Mouse (Mus musculus): ENCODE data around the gene Boc. TPM values are rescaled to one million over a fixed set of nuclear protein-coding genes. Genes with fewer than 3 reads are reported as not detected.

The Boc gene
- polyA plus RNA-seq, 1 experiment = 14.3 TPM

- no peaks in the 10 kb centered on the region for H3K4me1 ChIP-seq (ENCODE audit: control insufficient read depth, insufficient read depth, low read length)
- H3K27ac ChIP-seq (ENCODE audit: insufficient read depth, low read length) = no peak overlapping the region
- no peak overlapping the region for H3K4me3 ChIP-seq (ENCODE audit: insufficient read depth, low read length)
- no peak for TF ChIP-seq CTCF (IDR thresholded peaks at IDR 0.05; ENCODE audit: extremely low read depth, insufficient read depth, low read length)
- no peak for TF ChIP-seq POLR2A (IDR thresholded peaks at IDR 0.05; ENCODE audit: extremely low read depth, insufficient read depth, low read length)
Measured at GRCm38 (mm10) chr16:44486612-44487011, 72.1 kb downstream of the Boc start.

DNA sequence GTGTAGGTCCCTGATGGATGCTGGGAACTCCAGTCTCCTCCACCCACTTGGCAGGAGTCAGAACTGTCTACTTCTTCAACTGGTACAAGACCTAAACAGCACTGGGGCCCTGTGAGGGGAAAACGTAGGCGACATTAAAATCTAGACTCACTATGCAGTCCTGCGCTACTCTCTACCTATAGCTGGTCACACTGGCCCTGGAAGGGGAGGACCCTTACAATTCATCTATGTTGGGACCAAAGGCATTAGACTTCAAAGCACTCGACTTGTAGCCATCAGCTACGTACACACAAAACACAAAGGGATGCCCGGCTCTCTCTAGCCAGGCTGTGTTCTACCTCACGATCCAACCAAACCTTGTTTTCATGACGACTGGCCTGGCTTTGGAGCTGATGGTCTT lies 73.0 kb downstream of the Boc start:
- no peaks in the 10 kb centered on the region for H3K4me1 ChIP-seq (ENCODE audit: control insufficient read depth, insufficient read depth, low read length)
- H3K4me3 ChIP-seq (ENCODE audit: insufficient read depth, low read length) = no peak overlapping the region
- TF ChIP-seq CTCF (IDR thresholded peaks at IDR 0.05; ENCODE audit: extremely low read depth, insufficient read depth, low read length) = no peak
- no peak for TF ChIP-seq POLR2A (IDR thresholded peaks at IDR 0.05; ENCODE audit: extremely low read depth, insufficient read depth, low read length)
- no peak overlapping the region for H3K27ac ChIP-seq (ENCODE audit: insufficient read depth, low read length)

GRCm38 (mm10) chr16:44484831-44485230 lies 73.9 kb downstream of the Boc start:
- H3K27ac ChIP-seq (ENCODE audit: insufficient read depth, low read length) = no peak overlapping the region
- H3K4me1 ChIP-seq (ENCODE audit: control insufficient read depth, insufficient read depth, low read length) = no peaks in the 10 kb centered on the region
- TF ChIP-seq CTCF (IDR thresholded peaks at IDR 0.05; ENCODE audit: extremely low read depth, insufficient read depth, low read length) (no peak), POLR2A (IDR thresholded peaks at IDR 0.05; ENCODE audit: extremely low read depth, insufficient read depth, low read length) (no peak)
- no peak overlapping the region for H3K4me3 ChIP-seq (ENCODE audit: insufficient read depth, low read length)

GRCm38 (mm10) chr16:44484079-44484478 lies 74.6 kb downstream of the Boc start:
- TF ChIP-seq POLR2A (IDR thresholded peaks at IDR 0.05; ENCODE audit: extremely low read depth, insufficient read depth, low read length) = no peak
- TF ChIP-seq CTCF (IDR thresholded peaks at IDR 0.05; ENCODE audit: extremely low read depth, insufficient read depth, low read length) = peak; percentile 97
- Histone ChIP-seq H3K4me3 (ENCODE audit: insufficient read depth, low read length) (no peak overlapping the region), H3K4me1 (ENCODE audit: control insufficient read depth, insufficient read depth, low read length) (no peaks in the 10 kb centered on the region), H3K27ac (ENCODE audit: insufficient read depth, low read length) (no peak overlapping the region)

DNA sequence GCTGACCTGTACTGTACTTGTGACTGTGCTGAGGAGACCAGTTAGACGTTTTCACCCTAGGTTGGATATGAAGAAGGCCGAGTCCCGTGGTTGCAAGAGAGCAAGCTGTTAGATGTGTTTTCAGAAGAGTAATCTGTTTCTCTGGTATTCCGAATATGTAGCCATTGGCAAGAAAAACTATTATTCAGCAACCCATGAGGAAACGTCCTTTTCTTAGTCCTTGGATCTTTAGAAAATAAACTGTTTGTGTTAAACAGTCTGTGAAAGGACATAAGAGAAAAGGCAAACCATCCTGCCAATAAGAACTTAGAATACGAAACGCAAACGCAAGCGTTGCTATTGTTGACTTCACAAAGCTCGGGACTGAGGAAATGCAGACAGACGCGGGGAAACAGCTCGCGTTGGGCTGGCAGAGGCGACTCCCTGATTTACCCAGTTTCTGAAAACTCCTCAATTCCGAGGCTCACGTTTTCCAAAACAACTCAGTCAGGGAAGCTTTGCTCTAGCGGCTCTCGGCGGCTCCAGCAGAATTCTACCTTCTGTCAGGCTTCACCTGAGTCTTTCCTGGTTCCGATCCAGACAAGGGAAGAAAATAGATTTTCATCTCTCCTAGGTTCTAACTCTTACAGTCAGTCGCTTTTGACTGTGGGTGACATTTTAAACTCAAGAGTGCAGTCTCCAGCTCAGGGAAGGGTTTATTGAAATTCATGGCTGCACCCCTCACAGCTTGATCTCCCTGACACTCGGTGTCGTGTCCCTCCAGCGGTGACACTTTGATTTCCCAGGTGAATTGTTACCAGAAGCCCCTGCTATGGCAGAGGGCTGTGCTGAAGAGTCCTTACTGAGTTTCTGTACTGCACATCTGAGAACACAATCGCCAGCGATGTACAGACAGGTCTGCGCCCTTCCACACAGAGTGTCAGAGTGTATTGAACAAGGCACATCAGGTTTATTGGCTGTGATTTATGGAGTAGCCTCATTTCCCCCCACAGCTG lies 76.8 kb downstream of the Boc start:
- Histone ChIP-seq H3K4me1 (ENCODE audit: control insufficient read depth, insufficient read depth, low read length) (no peaks in the 10 kb centered on the region), H3K4me3 (ENCODE audit: insufficient read depth, low read length) (no peak overlapping the region), H3K27ac (ENCODE audit: insufficient read depth, low read length) (no peak overlapping the region)
- no peak for TF ChIP-seq CTCF (IDR thresholded peaks at IDR 0.05; ENCODE audit: extremely low read depth, insufficient read depth, low read length)

- TF ChIP-seq CTCF (IDR thresholded peaks at IDR 0.05; ENCODE audit: extremely low read depth, insufficient read depth, low read length) = 0 out of 2 replicates have a peak, but pooled peaks have one; percentile 23
- TF ChIP-seq POLR2A (IDR thresholded peaks at IDR 0.05; ENCODE audit: extremely low read depth, insufficient read depth, low read length) = no peak
Measured at GRCm38 (mm10) chr16:44480616-44481015, 78.1 kb downstream of the Boc start.

GRCm38 (mm10) chr16:44479852-44480251 lies 78.8 kb downstream of the Boc start:
- no peak overlapping the region for H3K4me3 ChIP-seq (ENCODE audit: insufficient read depth, low read length)
- TF ChIP-seq CTCF (IDR thresholded peaks at IDR 0.05; ENCODE audit: extremely low read depth, insufficient read depth, low read length) (no peak), POLR2A (IDR thresholded peaks at IDR 0.05; ENCODE audit: extremely low read depth, insufficient read depth, low read length) (no peak)
- H3K4me1 ChIP-seq (ENCODE audit: control insufficient read depth, insufficient read depth, low read length) = no peaks in the 10 kb centered on the region
- H3K27ac ChIP-seq (ENCODE audit: insufficient read depth, low read length) = no peak overlapping the region

More at GRCm38 (mm10) chr16:44480616-44481015, 78.1 kb downstream of the Boc start:
- no peak overlapping the region for H3K27ac ChIP-seq (ENCODE audit: insufficient read depth, low read length)
- H3K4me3 ChIP-seq (ENCODE audit: insufficient read depth, low read length) = no peak overlapping the region
- H3K4me1 ChIP-seq (ENCODE audit: control insufficient read depth, insufficient read depth, low read length) = no peaks in the 10 kb centered on the region

- Histone ChIP-seq H3K4me3 (ENCODE audit: insufficient read depth, low read length) (no peak overlapping the region), H3K4me1 (ENCODE audit: control insufficient read depth, insufficient read depth, low read length) (no peaks in the 10 kb centered on the region), H3K27ac (ENCODE audit: insufficient read depth, low read length) (no peak overlapping the region)
- TF ChIP-seq POLR2A (IDR thresholded peaks at IDR 0.05; ENCODE audit: extremely low read depth, insufficient read depth, low read length) = no peak
Measured at GRCm38 (mm10) chr16:44478767-44479166, 79.9 kb downstream of the Boc start.

GRCm38 (mm10) chr16:44475682-44476375 lies 82.9 kb downstream of the Boc start:
- TF ChIP-seq CTCF (IDR thresholded peaks at IDR 0.05; ENCODE audit: extremely low read depth, insufficient read depth, low read length) = no peak
- TF ChIP-seq POLR2A (IDR thresholded peaks at IDR 0.05; ENCODE audit: extremely low read depth, insufficient read depth, low read length) = no peak
- H3K4me1 ChIP-seq (ENCODE audit: control insufficient read depth, insufficient read depth, low read length) = no peaks in the 10 kb centered on the region
- H3K27ac ChIP-seq (ENCODE audit: insufficient read depth, low read length) = no peak overlapping the region
- H3K4me3 ChIP-seq (ENCODE audit: insufficient read depth, low read length) = no peak overlapping the region
